Mouse (Mus musculus) stomach, postnatal 0 days (tissue): ENCODE data around the gene Gstp2. TPM values are rescaled to one million over a fixed set of nuclear protein-coding genes. Genes with fewer than 3 reads are reported as not detected.
"Not testable (repeated sequence)": the region's sequence is repeated elsewhere in the genome, so short reads cannot be mapped to it uniquely, and the experiment has no call there.

ENCODE experiments used
- ATAC-seq: fragments of 200-750 bp; cut with Nextera tagmentation; 2 replicates; pipeline ENCODE4 v1.8.0; 2017; ENCODE audit not compliant: low FRiP score, low TSS enrichment
- DNase-seq: peaks from one replicate; pipeline ENCODE4 v3.0.0-alpha.2; 2016; ENCODE audit warnings: low spot score
- H3K27ac ChIP-seq: fragments of 300-500 bp; sonication (generic); replicated peaks from 2 replicates; pipeline ENCODE4 v1.5.1; 2014; ENCODE audit warnings: mild to moderate bottlenecking, control low read depth
- H3K27me3 ChIP-seq: fragments of 300-500 bp; sonication (generic); 2 replicates; pipeline ENCODE4 v1.6.1; 2014; ENCODE audit warnings: low read length; ENCODE audit not compliant: control insufficient read depth, insufficient read depth
- H3K36me3 ChIP-seq: fragments of 300-500 bp; sonication (generic); 2 replicates; pipeline ENCODE4 v1.6.1; 2014; ENCODE audit warnings: low read length, mixed read lengths; ENCODE audit not compliant: control insufficient read depth, insufficient read depth
- H3K4me1 ChIP-seq: fragments of 300-500 bp; sonication (generic); replicated peaks from 2 replicates; pipeline ENCODE4 v1.6.1; 2014; ENCODE audit warnings: antibody characterized with exemption; ENCODE audit not compliant: control insufficient read depth, insufficient read depth
- H3K4me2 ChIP-seq: fragments of 300-500 bp; sonication (generic); replicated peaks from 2 replicates; pipeline ENCODE4 v1.6.1; 2014; ENCODE audit warnings: low read depth, mild to moderate bottlenecking, control low read depth, moderate library complexity
- H3K4me3 ChIP-seq: fragments of 300-500 bp; sonication (generic); 2 replicates; pipeline ENCODE4 v1.5.1; 2014; ENCODE audit warnings: low read depth, low read length, control low read depth
- H3K9ac ChIP-seq: fragments of 300-500 bp; sonication (generic); 2 replicates; pipeline ENCODE4 v1.6.1; 2014; ENCODE audit warnings: mild to moderate bottlenecking, low read length, control low read depth, mixed read lengths
- H3K9me3 ChIP-seq: fragments of 300-500 bp; sonication (generic); 2 replicates; pipeline ENCODE4 v1.6.1; 2016; ENCODE audit warnings: low read length; ENCODE audit not compliant: control insufficient read depth
- CTCF ChIP-seq: IDR thresholded peaks from 2 replicates; pipeline ENCODE4 v1.5.1; 2016; ENCODE audit warnings: antibody characterized with exemption, low read depth, mild to moderate bottlenecking, moderate library complexity
- EP300 ChIP-seq: optimal IDR thresholded peaks from 2 replicates; pipeline ENCODE3; 2016; ENCODE audit warnings: antibody characterized with exemption
- WGBS: fragments of 180-500 bp; shearing (Covaris S2); extraction: QIAGEN DNeasy Blood & Tissue Kit; methylation state at CpG from one replicate; pipeline ENCODE4 v1.1.7; 2014; 5-methylcytosine and 5-hydroxymethylcytosine counted together
- polyA plus RNA-seq: library from polyadenylated mRNA; unstranded; fragments of >200 nt; fragmentation: Nextera tagmentation; extraction: Ambion mirVana; gene quantifications from 2 replicates; pipeline ENCODE4 v1.2.1, GENCODE M21; 2015

Gstp2 gene
- polyA plus RNA-seq, 1 experiment from 2014 or later = 93.1 TPM

DNA sequence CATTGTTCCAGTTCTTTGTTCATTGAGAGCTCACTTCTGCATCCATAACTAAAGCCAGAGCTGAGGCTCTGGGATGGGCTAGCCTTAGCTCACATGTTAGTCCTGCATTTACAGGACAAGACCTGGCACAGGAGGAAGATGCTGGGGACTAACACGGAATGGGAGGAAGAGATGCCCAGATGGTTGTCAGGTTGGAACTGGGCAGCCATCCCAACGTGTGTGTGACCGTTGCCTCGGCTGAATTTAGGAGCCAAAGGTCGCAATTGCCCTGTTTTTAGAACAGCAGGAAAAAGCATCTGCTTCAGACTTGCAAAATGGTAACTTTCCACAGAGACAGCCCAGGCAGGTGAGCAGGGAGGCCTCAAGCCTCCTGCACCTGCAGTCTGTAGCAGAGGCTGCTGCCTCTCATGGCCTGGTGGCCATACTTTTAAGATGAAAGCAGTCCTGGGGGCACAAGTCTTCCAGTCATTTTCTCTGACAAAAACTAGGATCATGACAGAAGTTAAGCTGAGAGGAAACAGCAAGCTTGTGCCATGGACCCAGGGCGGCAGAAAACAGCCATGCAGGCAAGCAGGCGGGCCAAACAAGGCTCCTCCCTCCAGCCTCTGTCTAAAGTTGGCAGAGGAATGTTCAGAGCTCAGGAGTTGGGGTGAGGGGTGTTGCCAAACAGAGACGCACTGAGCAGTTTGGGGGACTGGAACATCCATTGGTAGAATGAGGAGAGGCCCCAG is 9.6 kb upstream of the Gstp2 start:
- DNase-seq = no peak
- Histone ChIP-seq H3K27ac (no peak overlapping the region; the same call in 1 of the 2 replicates), H3K9me3 (no peaks in the 10 kb centered on the region), H3K27me3 (no peaks in the 10 kb centered on the region), H3K36me3 (no peaks in the 10 kb centered on the region), H3K4me2 (no peak overlapping the region), H3K9ac (no peak overlapping the region), H3K4me1 (no peaks in the 10 kb centered on the region), H3K4me3 (no peak overlapping the region)
- no peak for ATAC-seq
- WGBS = 63% methylated on average over 8 of the region's 8 CpGs
- TF ChIP-seq CTCF = no peak
- no peak for TF ChIP-seq EP300

DNA sequence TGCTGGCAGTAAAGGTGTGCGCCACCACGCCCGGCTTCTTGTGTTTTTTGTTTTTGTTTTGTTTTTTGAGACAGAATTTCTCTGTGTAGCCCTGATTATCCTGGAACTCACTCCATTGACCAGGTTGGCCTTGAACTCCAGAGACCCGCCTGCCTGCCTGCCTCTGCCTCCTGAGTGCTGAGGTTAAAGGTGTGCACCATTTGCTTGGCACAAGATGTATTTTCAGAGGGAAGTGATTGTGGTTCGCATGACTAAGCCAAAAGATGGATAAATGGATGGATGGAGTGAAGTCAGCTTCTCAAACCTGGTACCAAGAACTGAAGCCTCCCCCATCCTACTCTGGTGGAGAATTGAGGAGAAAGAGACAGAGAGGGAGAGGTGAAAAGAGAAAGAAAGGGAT is 8.8 kb upstream of the Gstp2 start:
- DNase-seq (no peak), ATAC-seq (no peak)
- WGBS = 81% methylated on average over 5 of the region's 5 CpGs
- H3K9ac ChIP-seq = no peak overlapping the region
- H3K4me2 ChIP-seq = no peak overlapping the region
- TF ChIP-seq CTCF = no peak
- no peak for TF ChIP-seq EP300
- H3K4me3 ChIP-seq = no peak overlapping the region
- no peaks in the 10 kb centered on the region for H3K27me3 ChIP-seq
- no peaks in the 10 kb centered on the region for H3K36me3 ChIP-seq
- H3K4me1 ChIP-seq = no peaks in the 10 kb centered on the region
- H3K27ac ChIP-seq = no peak overlapping the region
- H3K9me3 ChIP-seq = no peaks in the 10 kb centered on the region

DNA sequence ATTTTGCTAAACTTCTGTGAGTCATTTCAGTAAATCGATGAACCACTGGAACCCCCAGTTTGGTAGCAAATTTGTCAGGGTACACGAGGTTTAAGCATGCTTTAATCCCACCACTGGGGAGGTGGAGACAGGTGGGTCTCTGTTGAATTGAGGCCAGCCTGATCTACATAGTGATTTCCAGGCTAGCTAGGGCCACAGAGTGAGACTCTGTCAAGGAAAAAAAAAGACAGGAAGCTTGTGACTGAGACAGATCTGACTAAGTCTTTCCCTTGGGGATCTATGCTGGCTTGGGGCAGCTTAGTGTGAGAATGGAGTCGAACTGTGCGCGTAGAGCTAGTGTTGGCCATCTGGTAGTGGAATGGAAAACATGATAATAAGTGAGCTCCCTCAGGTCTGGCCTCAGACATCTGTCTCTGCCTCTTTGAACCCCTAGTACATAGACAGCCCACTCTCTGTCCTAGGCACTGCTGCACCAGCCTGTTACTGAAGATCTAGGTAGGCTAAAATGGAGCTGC is 6.8 kb upstream of the Gstp2 start:
- ATAC-seq (no peak), DNase-seq (no peak)
- TF ChIP-seq CTCF = no peak
- no peak for TF ChIP-seq EP300
- H3K27ac ChIP-seq = no peak overlapping the region
- WGBS = 73% methylated on average over 5 of the region's 5 CpGs
- H3K4me1 ChIP-seq = no peaks in the 10 kb centered on the region
- H3K4me2 ChIP-seq = no peak overlapping the region
- no peaks in the 10 kb centered on the region for H3K36me3 ChIP-seq
- no peaks in the 10 kb centered on the region for H3K9me3 ChIP-seq
- no peak overlapping the region for H3K9ac ChIP-seq
- H3K4me3 ChIP-seq = no peak overlapping the region
- no peaks in the 10 kb centered on the region for H3K27me3 ChIP-seq

DNA sequence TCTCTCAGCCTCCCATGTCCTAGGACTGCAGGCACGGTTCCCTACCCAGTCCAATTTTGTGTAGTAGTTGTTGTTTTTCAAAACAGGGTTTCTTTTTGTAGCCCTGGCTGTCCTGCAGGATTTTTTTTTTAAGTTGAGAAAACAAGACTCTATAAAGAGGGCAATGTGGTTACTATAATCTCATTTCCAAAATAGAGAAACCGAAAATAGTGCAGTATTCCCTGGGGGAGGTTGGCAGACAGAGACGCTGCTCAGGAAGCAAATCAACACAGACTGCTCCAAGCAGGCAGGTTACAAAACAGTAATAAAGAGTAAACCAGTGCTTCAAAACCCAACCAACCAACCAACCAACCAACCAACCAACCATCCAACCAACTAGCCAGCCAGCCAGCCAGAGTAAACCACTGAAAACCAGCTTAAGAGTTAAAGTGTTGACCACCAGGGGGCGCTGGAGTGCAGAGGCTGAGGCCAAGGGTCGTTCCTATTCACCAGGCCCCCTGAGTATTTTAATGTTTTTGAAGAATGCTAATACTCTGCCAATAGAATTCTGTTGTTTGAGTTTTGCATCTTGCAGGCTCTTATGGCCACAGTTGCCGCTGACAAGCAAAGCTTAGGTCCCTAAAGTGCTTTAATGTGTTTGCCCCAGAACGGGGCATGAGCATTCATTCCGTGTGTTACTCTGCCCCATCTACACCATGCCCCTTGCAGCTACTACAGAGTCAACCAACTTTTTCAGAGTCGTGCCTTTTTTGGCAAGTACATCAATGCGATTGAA is 6.1 kb upstream of the Gstp2 start:
- H3K4me2 ChIP-seq = no peak overlapping the region
- no peak overlapping the region for H3K4me3 ChIP-seq
- H3K4me1 ChIP-seq = no peaks in the 10 kb centered on the region
- H3K27me3 ChIP-seq = no peaks in the 10 kb centered on the region
- ATAC-seq = no peak
- H3K36me3 ChIP-seq = no peaks in the 10 kb centered on the region
- peak; percentile 66 for DNase-seq
- peak; percentile 89 for TF ChIP-seq CTCF
- TF ChIP-seq EP300 = no peak
- 53% methylated on average over 10 of the region's 10 CpGs for WGBS
- no peak overlapping the region for H3K27ac ChIP-seq
- H3K9ac ChIP-seq = no peak overlapping the region
- H3K9me3 ChIP-seq = no peaks in the 10 kb centered on the region

DNA sequence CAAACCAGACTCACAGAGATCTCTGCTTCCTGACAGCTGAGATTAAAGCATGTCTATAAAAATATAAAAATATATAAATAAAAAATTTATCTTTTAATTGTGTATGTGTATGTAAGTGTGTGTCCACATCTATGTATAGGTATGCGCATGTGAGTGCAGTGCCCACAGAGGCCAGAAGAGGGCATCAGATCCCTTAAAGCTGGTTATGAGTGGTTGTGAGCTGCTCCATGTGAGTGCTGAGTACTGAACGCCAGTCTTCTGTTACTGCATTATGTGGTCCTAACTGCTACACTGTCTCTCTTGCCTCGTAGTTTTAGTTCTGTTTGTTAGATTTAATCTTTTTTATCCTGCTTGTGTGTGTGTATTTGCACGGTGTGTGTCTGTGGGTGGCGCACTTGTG is 5.2 kb upstream of the Gstp2 start:
- Histone ChIP-seq H3K36me3 (no peaks in the 10 kb centered on the region), H3K4me2 (no peak overlapping the region), H3K27me3 (no peaks in the 10 kb centered on the region), H3K9me3 (no peaks in the 10 kb centered on the region), H3K4me3 (no peak overlapping the region), H3K27ac (no peak overlapping the region), H3K4me1 (no peaks in the 10 kb centered on the region), H3K9ac (no peak overlapping the region)
- ATAC-seq = no peak
- DNase-seq = no peak
- TF ChIP-seq EP300 (no peak), CTCF (peak; percentile 42)
- WGBS = 93% methylated on average over 5 of the region's 5 CpGs

DNA sequence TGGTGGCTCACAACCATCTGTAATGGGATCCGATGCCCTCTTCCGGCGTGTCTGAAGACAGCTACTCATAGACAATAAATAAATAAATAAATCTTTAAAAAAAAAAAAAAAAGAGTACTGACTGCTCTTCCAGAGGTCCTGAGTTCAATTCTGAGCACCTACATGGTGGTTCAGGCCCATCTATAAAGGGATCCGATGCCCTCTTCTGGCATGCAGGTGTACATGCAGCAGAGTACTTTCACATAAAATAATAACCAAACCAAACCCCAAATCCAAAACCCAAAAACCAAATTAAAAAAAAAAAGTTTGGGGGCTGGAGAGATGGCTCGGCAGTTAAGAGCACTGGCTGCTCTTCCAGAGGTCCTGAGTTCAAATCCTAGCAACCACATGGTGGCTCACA is 3.2 kb upstream of the Gstp2 start:
- not testable (repeated sequence) for H3K4me3 ChIP-seq, DNase-seq, ATAC-seq, H3K4me1 ChIP-seq, H3K27me3 ChIP-seq, H3K9ac ChIP-seq, H3K27ac ChIP-seq, H3K9me3 ChIP-seq, H3K36me3 ChIP-seq, H3K4me2 ChIP-seq
- WGBS = 77% methylated on average over 5 of the region's 5 CpGs
- peak; percentile 55 for TF ChIP-seq CTCF
